Mouse (Mus musculus) forebrain, embryonic 11.5 days (tissue): ENCODE results near the gene Colq. TPM values are rescaled to one million over a fixed set of nuclear protein-coding genes. Genes with fewer than 3 reads are reported as not detected.

ENCODE experiments used
- ATAC-seq: fragments of 200-750 bp; cut with Nextera tagmentation; replicated peaks from 2 replicates; pipeline ENCODE4 v1.8.0; 2017; ENCODE audit warnings: moderate TSS enrichment; ENCODE audit not compliant: low FRiP score
- DNase-seq: peaks from one replicate; pipeline ENCODE4 v3.0.0-alpha.2; 2017; ENCODE audit warnings: low spot score
- H3K27ac ChIP-seq: fragments of 300-500 bp; sonication (generic); 2 replicates; pipeline ENCODE4 v1.5.1; 2014; ENCODE audit warnings: low read depth, low read length
- H3K27me3 ChIP-seq: fragments of 300-500 bp; sonication (generic); 2 replicates; pipeline ENCODE4 v1.6.1; 2014; ENCODE audit warnings: mild to moderate bottlenecking, low read length, mixed read lengths; ENCODE audit not compliant: control insufficient read depth, insufficient read depth
- H3K36me3 ChIP-seq: fragments of 300-500 bp; sonication (generic); 2 replicates; pipeline ENCODE4 v1.6.1; 2014; ENCODE audit warnings: mild to moderate bottlenecking, low read length, moderate library complexity, mixed read lengths; ENCODE audit not compliant: control insufficient read depth, insufficient read depth
- H3K4me1 ChIP-seq: fragments of 300-500 bp; sonication (generic); replicated peaks from 2 replicates; pipeline ENCODE4 v1.6.1; 2014; ENCODE audit warnings: low read length, mixed read lengths; ENCODE audit not compliant: control insufficient read depth, insufficient read depth
- H3K4me2 ChIP-seq: fragments of 300-500 bp; sonication (generic); 2 replicates; pipeline ENCODE4 v1.6.1; 2014; ENCODE audit warnings: low read depth, mild to moderate bottlenecking, low read length, moderate library complexity, mixed read lengths; ENCODE audit not compliant: severe bottlenecking
- H3K4me3 ChIP-seq: fragments of 300-500 bp; sonication (generic); 2 replicates; pipeline ENCODE4 v1.5.1; 2014; ENCODE audit warnings: low read depth, low read length
- H3K9ac ChIP-seq: fragments of 300-500 bp; sonication (generic); 2 replicates; pipeline ENCODE4 v1.6.1; 2014; ENCODE audit warnings: low read length
- H3K9me3 ChIP-seq: fragments of 300-500 bp; sonication (generic); 2 replicates; pipeline ENCODE4 v1.6.1; 2016; ENCODE audit warnings: low read length, mixed read lengths; ENCODE audit not compliant: control insufficient read depth
- WGBS: fragments of 180-500 bp; shearing (Covaris S2); extraction: QIAGEN DNeasy Blood & Tissue Kit; methylation state at CpG from one replicate; pipeline ENCODE4 v1.1.7; 2014; 5-methylcytosine and 5-hydroxymethylcytosine counted together
- polyA plus RNA-seq: library from polyadenylated mRNA; unstranded; fragments of >200 nt; fragmentation: Nextera tagmentation; extraction: Ambion mirVana; gene quantifications from 2 replicates; pipeline ENCODE4 v1.2.1, GENCODE M21; 2014

The Colq gene
- polyA plus RNA-seq, 1 experiment from 2014 or later, result not detected

GRCm38 (mm10) chr14:31570131-31570951 is 20.8 kb downstream of the Colq start:
- DNase-seq (no peak), ATAC-seq (no peak)
- whole genome bisulfite sequencing, result 81% methylated on average over 6 of the region's 6 CpGs
- Histone ChIP-seq H3K27ac (no peak overlapping the region), H3K36me3 (no peaks in the 10 kb centered on the region), H3K4me2 (no peak overlapping the region), H3K27me3 (no peaks in the 10 kb centered on the region), H3K9me3 (no peaks in the 10 kb centered on the region), H3K4me1 (no peaks in the 10 kb centered on the region), H3K9ac (no peak overlapping the region), H3K4me3 (no peak overlapping the region)

DNA sequence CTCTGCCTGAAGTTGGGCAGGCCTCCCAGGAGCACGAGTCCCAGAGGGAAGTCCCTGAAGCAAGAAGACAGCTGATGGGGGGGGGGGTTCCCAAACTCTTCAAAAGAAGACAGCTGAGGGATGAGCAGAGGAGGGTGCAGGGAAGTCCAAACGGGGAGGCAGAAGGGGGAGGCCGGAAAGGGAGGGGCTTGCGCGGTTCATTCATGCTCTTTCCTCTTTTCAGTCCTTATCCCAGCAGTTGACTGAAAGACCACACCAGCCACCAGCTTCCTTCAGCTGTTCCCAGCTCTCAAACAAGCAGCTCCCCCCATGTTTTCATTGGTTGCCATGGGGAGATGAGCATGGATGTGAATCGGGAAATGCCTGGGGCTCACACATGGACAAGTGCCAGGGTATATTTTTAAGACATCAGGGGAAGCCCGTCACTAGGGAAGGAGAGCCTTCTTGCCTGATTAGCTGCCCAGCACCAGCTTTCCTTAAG is 22.0 kb downstream of the Colq start:
- Histone ChIP-seq H3K36me3 (no peaks in the 10 kb centered on the region), H3K4me2 (no peak overlapping the region), H3K4me1 (no peaks in the 10 kb centered on the region), H3K9ac (no peak overlapping the region), H3K9me3 (no peaks in the 10 kb centered on the region), H3K27ac (no peak overlapping the region), H3K27me3 (no peaks in the 10 kb centered on the region), H3K4me3 (no peak overlapping the region)
- 73% methylated on average over 7 of the region's 7 CpGs for WGBS
- ATAC-seq, result no peak
- DNase-seq, result no peak

DNA sequence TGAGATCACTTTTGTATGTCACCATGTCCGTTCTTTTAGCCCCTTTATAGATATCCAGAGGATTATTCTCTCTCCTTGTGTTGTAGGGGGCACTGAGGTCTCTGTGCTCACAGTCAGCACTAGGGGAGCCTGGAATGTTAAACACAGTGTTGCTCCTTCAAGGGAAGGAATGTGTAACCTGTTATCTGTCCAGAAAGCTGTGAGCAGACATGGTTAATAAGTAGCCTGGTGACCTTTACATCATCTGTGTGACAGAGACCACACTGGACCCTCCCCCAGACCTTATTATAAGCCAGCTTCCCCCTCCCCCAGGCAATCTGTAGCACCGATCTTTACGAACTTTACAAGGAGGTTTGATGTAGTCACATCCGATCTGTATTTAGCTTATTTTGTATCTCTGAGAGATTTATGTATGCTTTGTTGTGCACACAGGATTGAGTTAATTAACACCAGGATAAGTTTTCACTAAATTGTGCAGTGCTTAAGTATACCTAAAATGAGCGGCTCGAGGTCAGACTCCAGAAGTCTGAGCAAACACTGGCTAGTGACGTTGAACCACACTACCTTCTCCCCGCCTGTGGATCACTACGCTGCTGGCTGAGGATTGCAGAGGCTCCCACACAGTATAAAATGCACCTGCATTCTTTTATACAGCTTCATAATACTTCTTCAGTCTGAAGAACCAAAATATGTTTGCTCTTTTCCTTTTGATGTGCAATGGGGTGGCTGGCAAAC is 25.5 kb downstream of the Colq start:
- 72% methylated on average over 9 of the region's 9 CpGs for WGBS
- ATAC-seq, result no peak
- Histone ChIP-seq H3K36me3 (no peaks in the 10 kb centered on the region), H3K9me3 (no peaks in the 10 kb centered on the region), H3K27ac (no peak overlapping the region), H3K9ac (no peak overlapping the region), H3K4me2 (no peak overlapping the region), H3K4me1 (no peaks in the 10 kb centered on the region), H3K27me3 (no peaks in the 10 kb centered on the region), H3K4me3 (no peak overlapping the region)
- no peak for DNase-seq

DNA sequence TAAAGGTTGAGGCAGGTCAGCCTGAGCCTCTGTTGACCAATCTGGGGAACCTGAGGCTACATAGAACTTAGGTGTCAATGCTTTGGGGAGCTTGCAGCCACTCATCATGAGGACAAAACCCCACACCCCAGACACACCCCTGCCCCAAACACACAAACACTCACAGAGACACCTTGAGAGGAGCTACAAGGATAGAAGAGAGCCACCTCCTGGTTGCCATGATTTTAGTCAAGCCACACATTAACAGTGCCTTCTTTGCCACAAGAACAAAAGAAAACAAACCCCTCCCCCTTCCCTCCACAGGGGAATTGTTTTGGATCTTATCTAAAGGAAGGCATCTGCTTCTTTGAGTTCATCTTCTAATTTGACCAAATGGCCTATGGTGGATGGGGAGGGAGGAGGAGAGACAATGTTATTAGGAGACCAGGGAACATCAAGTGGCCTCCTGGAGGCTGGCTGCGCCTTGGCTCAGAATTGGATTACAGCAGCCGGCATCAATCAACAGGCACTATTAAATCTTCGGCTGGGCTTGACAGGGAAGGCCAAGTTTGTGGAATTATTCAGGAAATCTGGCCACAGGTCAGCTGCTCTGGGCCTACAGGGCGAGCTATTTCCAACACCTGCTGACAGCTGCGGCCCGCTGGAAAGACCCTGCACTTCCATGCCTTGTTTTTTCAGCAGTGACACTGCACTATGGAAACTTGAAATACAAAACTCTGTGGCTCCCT is 26.5 kb downstream of the Colq start:
- no peaks in the 10 kb centered on the region for H3K27me3 ChIP-seq
- no peaks in the 10 kb centered on the region for H3K4me1 ChIP-seq
- H3K36me3 ChIP-seq, result no peaks in the 10 kb centered on the region
- H3K27ac ChIP-seq, result no peak overlapping the region
- H3K4me2 ChIP-seq, result no peak overlapping the region
- WGBS, result 40% methylated on average over 6 of the region's 6 CpGs
- no peak for DNase-seq
- H3K4me3 ChIP-seq, result no peak overlapping the region
- no peak for ATAC-seq
- no peak overlapping the region for H3K9ac ChIP-seq
- H3K9me3 ChIP-seq, result no peaks in the 10 kb centered on the region

DNA sequence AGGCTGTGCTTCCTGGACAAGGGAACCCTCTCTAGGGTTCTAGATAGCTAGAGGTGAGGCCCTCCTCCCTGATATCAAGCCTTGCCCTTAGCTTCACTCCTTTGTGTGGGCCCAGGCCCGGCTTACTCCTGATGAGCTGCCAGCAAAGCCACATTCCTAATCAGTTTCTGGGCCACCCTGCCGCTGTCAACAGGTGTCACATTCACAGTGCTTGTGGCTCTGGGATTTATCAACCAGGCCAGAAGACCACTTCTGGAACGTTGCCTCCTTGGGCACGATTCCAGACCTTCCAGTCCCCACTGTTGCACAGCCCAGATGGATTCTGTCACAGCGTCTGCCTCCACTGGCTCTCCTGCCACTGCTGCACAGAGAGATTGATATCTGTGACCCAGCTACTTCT is 30.3 kb downstream of the Colq start:
- no peak for DNase-seq
- Histone ChIP-seq H3K36me3 (no peaks in the 10 kb centered on the region), H3K27ac (no peak overlapping the region), H3K27me3 (no peaks in the 10 kb centered on the region), H3K9ac (no peak overlapping the region), H3K4me2 (no peak overlapping the region), H3K9me3 (no peaks in the 10 kb centered on the region), H3K4me3 (no peak overlapping the region), H3K4me1 (no peaks in the 10 kb centered on the region)
- ATAC-seq, result no peak
- 67% methylated on average over 5 of the region's 5 CpGs for WGBS

DNA sequence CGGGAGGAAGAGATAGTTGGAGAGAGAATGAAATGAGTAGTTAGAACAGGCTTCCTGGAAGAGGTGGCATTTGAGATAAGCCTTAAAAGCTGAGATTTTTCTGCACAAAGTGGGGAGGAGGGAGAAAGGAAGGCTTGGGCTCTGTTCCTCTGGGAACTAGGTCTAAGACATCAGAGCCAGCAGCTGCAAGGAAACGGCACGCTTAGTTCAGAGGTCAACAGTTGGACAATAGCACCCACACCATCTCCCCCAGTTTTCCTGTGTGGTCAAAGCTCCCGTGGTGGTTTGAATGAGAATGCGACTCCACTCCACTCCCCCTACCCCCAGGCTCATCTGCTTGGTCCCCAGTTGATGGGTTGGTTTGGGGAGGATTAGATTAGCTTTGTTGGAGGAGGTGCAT is 31.9 kb downstream of the Colq start:
- Histone ChIP-seq H3K4me3 (no peak overlapping the region), H3K27ac (no peak overlapping the region), H3K27me3 (no peaks in the 10 kb centered on the region), H3K9me3 (no peaks in the 10 kb centered on the region), H3K4me2 (no peak overlapping the region), H3K36me3 (no peaks in the 10 kb centered on the region), H3K9ac (no peak overlapping the region), H3K4me1 (no peaks in the 10 kb centered on the region)
- DNase-seq, result no peak
- ATAC-seq, result no peak
- WGBS, result 59% methylated on average over 5 of the region's 5 CpGs

DNA sequence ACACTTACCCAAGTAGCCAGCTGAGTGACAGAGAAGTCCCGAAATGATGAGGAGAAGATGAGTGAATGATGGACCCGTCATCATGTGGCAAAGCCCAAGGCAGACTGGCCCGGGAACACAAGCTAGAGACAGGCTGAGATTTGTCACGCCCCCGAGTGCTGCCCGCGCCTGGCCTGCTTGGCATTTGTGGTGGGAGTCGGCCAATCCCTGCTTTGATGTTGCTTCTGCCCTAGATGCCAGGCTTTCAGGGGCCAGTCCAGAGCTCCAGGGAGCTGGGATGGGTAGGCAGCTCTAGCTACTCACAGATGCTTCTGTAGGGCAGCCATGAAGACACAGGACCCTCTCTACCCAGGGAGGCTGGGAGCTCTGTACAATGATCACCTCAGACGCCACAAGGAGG is 33.4 kb downstream of the Colq start:
- ATAC-seq (no peak), DNase-seq (no peak)
- Histone ChIP-seq H3K36me3 (no peaks in the 10 kb centered on the region), H3K9ac (no peak overlapping the region), H3K4me2 (no peak overlapping the region), H3K27me3 (no peaks in the 10 kb centered on the region), H3K4me1 (no peaks in the 10 kb centered on the region), H3K4me3 (no peak overlapping the region), H3K27ac (no peak overlapping the region), H3K9me3 (no peaks in the 10 kb centered on the region)
- WGBS, result 88% methylated on average over 9 of the region's 9 CpGs

DNA sequence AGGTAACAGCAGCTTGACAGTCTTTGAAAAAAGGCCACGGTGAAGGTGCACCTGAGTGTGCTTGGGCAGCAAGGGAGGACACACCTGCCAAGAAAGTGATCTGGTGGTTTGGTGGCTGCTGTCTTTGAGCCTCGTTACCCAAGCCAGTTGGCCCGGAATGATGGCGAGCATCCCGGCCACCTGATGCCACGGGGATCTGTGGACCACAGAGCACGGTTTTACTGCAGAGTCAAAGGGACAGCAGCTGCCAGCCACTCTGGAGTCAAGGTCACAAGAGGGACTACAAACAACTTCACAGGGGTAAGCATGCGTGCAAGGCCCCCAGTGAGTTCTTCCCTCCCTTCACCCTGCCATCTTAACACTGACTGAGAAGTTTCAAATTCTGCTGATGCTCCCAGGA is 33.9 kb downstream of the Colq start:
- no peaks in the 10 kb centered on the region for H3K9me3 ChIP-seq
- no peaks in the 10 kb centered on the region for H3K4me1 ChIP-seq
- no peak overlapping the region for H3K9ac ChIP-seq
- no peak overlapping the region for H3K4me3 ChIP-seq
- no peak overlapping the region for H3K27ac ChIP-seq
- WGBS, result 82% methylated on average over 8 of the region's 8 CpGs
- no peaks in the 10 kb centered on the region for H3K36me3 ChIP-seq
- ATAC-seq, result no peak
- DNase-seq, result no peak
- H3K4me2 ChIP-seq, result no peak overlapping the region
- H3K27me3 ChIP-seq, result no peaks in the 10 kb centered on the region
